Mouse (Mus musculus) lung, embryonic 15.5 days (tissue): ENCODE results near the gene Mlec. TPM values are rescaled to one million over a fixed set of nuclear protein-coding genes. Genes with fewer than 3 reads are reported as not detected.
"Not testable (repeated sequence)": the region's sequence is repeated elsewhere in the genome, so short reads cannot be mapped to it uniquely, and the experiment has no call there.

Experiments used
- ATAC-seq: fragments of 200-750 bp; cut with Nextera tagmentation; 2 replicates; pipeline ENCODE4 v1.8.0; 2017; ENCODE audit warnings: moderate number of reproducible peaks, borderline replicate concordance; ENCODE audit not compliant: low FRiP score, low TSS enrichment; ENCODE audit errors: extremely low read depth
- H3K27ac ChIP-seq: fragments of 300-500 bp; sonication (generic); 2 replicates; pipeline ENCODE4 v1.5.1; 2015; ENCODE audit warnings: moderate library complexity, mild to moderate bottlenecking, inconsistent platforms
- H3K27me3 ChIP-seq: fragments of 300-500 bp; sonication (generic); 2 replicates; pipeline ENCODE4 v1.6.1; 2015; ENCODE audit warnings: inconsistent platforms
- H3K36me3 ChIP-seq: fragments of 300-500 bp; sonication (generic); 2 replicates; pipeline ENCODE4 v1.6.1; 2015; ENCODE audit warnings: inconsistent platforms
- H3K4me1 ChIP-seq: fragments of 300-500 bp; sonication (generic); 2 replicates; pipeline ENCODE4 v1.6.1; 2015; ENCODE audit warnings: inconsistent platforms
- H3K4me2 ChIP-seq: fragments of 300-500 bp; sonication (generic); 2 replicates; pipeline ENCODE4 v1.6.1; 2015; ENCODE audit warnings: inconsistent platforms, mild to moderate bottlenecking, moderate library complexity
- H3K4me3 ChIP-seq: fragments of 300-500 bp; sonication (generic); 2 replicates; pipeline ENCODE4 v1.5.1; 2015; ENCODE audit warnings: mild to moderate bottlenecking, inconsistent platforms
- H3K9ac ChIP-seq: fragments of 300-500 bp; sonication (generic); 2 replicates; pipeline ENCODE4 v1.6.1; 2015; ENCODE audit warnings: inconsistent platforms
- H3K9me3 ChIP-seq: fragments of 300-500 bp; sonication (generic); 2 replicates; pipeline ENCODE4 v1.6.1; 2016; ENCODE audit warnings: inconsistent platforms
- WGBS: fragments of 180-500 bp; shearing (Covaris S2); methylation state at CpG from one replicate; pipeline ENCODE4 v1.1.7; 2015; 5-methylcytosine and 5-hydroxymethylcytosine counted together
- polyA plus RNA-seq: library from polyadenylated mRNA; unstranded; fragments of >200 nt; fragmentation: Nextera tagmentation; extraction: Ambion mirVana; gene quantifications from 2 replicates; pipeline ENCODE4 v1.2.1, GENCODE M21; 2015

Gene Mlec
- polyA plus RNA-seq, 1 experiment from 2014 or later = 77.0 TPM

DNA sequence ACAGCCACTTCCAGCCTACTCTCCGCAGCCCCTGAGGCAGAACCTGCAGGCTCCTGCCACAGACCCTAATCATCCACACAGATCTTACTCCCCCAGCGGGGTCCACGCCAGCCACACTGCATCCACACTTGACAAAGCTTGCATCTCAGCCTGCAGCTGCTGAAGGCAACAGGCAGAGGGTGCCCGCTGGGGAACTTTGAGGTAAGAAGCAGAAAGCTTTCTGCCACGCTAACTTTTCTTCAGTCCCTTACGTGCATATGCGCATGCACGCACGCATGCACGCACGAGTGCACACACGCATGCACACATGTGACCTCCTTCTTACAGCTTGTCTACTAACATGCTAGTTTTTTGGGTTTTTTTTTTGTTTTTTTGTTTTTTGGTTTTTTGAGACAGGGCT is 44.7 kb downstream of the Mlec start:
- Histone ChIP-seq H3K4me1 (peaks cover 1% of the 10 kb centered on the region; the same call in 1 of the 2 replicates), H3K9ac (no peak overlapping the region), H3K4me2 (no peak overlapping the region), H3K9me3 (no peaks in the 10 kb centered on the region), H3K4me3 (no peak overlapping the region), H3K36me3 (peaks cover 25% of the 10 kb centered on the region), H3K27ac (no peak overlapping the region), H3K27me3 (no peaks in the 10 kb centered on the region)
- ATAC-seq = no peak
- 95% methylated on average over 12 of the region's 12 CpGs for WGBS

DNA sequence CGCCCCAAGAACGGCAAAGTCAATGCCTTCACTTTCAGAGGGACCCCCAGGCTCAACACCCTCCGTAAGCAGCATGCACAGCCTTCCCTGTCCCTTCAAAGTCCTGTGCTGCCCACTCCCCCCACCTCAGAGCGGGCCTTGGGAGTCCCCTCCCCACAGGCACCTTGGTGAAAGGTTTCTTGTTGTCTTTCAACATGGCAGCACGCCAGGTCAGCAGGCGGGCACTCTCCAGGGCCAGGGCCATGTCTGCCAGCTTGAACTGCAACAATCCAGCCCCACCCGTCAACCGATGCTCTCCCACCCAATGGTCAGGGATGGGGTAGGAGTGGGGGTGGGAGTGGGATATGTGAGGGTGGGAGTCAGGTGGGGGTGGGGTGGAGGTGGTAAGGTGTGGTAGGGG is 46.8 kb downstream of the Mlec start:
- no peaks in the 10 kb centered on the region for H3K4me1 ChIP-seq
- no peak overlapping the region for H3K4me3 ChIP-seq
- H3K9me3 ChIP-seq = no peaks in the 10 kb centered on the region
- H3K36me3 ChIP-seq = peaks cover 19% of the 10 kb centered on the region
- no peak overlapping the region for H3K27ac ChIP-seq
- 88% methylated on average over 8 of the region's 8 CpGs for WGBS
- H3K9ac ChIP-seq = no peak overlapping the region
- ATAC-seq = no peak
- no peaks in the 10 kb centered on the region for H3K27me3 ChIP-seq
- H3K4me2 ChIP-seq = no peak overlapping the region

DNA sequence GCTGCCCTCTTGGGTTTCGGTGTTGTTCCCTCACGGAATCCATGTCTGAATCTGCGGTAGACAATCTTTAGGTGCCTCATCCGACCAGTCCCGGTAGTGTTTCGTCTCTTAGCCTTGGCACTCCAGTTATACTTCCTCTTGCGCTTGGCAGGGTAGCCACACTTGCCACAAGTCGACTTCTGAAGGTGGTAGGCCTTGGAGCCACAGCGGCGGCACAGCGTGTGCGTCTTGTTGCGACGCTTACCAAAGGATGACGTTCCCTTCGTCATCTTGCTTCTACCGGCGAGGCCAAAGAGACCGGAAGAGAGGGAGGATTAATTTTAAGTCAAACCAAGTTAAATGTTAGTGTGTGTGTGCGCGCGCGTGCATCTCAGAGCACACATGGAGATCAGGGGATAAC is 54.7 kb downstream of the Mlec start:
- peaks cover 30% of the 10 kb centered on the region for H3K36me3 ChIP-seq
- H3K9ac ChIP-seq, ATAC-seq, H3K4me1 ChIP-seq, H3K9me3 ChIP-seq, H3K4me3 ChIP-seq, H3K27me3 ChIP-seq, H3K27ac ChIP-seq, H3K4me2 ChIP-seq: not testable (repeated sequence)
- WGBS = 96% methylated on average over 23 of the region's 23 CpGs

DNA sequence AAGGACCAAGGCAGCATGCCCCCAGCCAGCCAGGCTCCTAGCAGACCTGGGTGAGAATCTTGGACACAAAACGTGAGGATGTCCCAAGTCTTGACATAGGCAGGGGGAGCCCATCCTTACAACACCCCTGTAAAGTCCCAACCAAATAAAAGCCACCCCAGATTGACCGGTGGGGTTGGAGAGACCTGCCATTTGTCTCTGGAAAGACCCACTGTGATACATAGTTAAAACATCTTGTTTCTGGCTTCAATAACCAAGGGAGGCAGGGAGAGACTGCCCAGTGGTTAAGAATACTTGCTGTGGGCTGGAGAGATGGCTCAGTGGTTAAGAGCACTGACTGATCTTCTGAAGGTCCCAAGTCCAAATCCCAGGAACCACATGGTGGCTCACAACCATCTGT is 55.7 kb downstream of the Mlec start:
- H3K36me3 ChIP-seq = peaks cover 39% of the 10 kb centered on the region
- 80% methylated on average over 2 of the region's 2 CpGs for WGBS

DNA sequence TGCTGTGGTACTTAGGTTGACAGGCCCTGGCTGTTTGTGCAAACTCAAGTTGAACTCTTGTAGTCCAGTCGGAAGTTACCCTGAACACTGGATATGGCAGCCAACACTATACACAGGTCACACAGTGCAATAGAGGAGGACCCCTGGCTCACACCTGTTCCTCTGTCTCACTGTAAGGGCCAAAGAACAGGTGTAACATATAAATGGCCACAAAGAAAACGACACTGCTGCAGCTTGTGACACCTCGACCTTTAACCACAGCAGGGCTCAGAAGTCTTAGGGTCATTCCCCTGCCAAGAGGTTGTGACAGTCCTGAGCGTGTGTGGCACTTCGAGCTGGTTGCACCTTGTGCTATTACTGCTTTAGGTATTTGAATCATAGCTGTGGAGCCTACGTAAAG is 57.5 kb downstream of the Mlec start:
- no peaks in the 10 kb centered on the region for H3K27me3 ChIP-seq
- WGBS = 74% methylated on average over 6 of the region's 6 CpGs
- H3K4me2 ChIP-seq = no peak overlapping the region
- H3K4me3 ChIP-seq = no peak overlapping the region
- H3K27ac ChIP-seq = no peak overlapping the region
- H3K4me1 ChIP-seq = no peaks in the 10 kb centered on the region
- H3K9me3 ChIP-seq = no peaks in the 10 kb centered on the region
- H3K36me3 ChIP-seq = peaks cover 52% of the 10 kb centered on the region
- H3K9ac ChIP-seq = no peak overlapping the region
- ATAC-seq = no peak

More for the DNA sequence above, 55.7 kb downstream of the Mlec start:
- H3K27ac ChIP-seq = no peak overlapping the region
- no peaks in the 10 kb centered on the region for H3K27me3 ChIP-seq
- ATAC-seq = no peak
- H3K9ac ChIP-seq = no peak overlapping the region
- H3K4me2 ChIP-seq = no peak overlapping the region
- H3K9me3 ChIP-seq = no peaks in the 10 kb centered on the region
- H3K4me1 ChIP-seq = no peaks in the 10 kb centered on the region
- no peak overlapping the region for H3K4me3 ChIP-seq

DNA sequence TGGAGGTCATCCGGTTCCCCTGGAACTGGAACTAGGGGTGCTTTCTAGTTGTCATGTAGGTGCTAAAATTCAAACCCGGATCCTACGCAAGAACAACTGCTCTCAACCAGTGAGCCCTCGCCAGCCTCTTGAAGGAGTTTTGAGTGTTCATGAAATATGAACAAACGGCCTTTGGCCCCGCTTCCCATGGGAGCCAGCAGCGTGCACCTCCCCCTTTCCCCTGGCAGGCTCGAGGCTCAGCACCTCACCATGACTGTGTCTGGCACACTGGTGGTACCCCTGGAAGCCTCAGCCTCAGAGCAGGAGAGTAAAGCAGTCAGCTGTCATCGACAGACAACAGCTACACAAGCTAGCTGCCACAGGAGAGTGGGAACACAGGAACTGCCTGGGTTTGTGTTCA is 58.0 kb downstream of the Mlec start:
- Histone ChIP-seq H3K27ac (no peak overlapping the region), H3K27me3 (no peaks in the 10 kb centered on the region), H3K4me3 (no peak overlapping the region), H3K9me3 (no peaks in the 10 kb centered on the region), H3K4me2 (no peak overlapping the region), H3K4me1 (no peaks in the 10 kb centered on the region), H3K36me3 (peaks cover 57% of the 10 kb centered on the region), H3K9ac (no peak overlapping the region)
- ATAC-seq = no peak
- WGBS = 64% methylated on average over 9 of the region's 9 CpGs

DNA sequence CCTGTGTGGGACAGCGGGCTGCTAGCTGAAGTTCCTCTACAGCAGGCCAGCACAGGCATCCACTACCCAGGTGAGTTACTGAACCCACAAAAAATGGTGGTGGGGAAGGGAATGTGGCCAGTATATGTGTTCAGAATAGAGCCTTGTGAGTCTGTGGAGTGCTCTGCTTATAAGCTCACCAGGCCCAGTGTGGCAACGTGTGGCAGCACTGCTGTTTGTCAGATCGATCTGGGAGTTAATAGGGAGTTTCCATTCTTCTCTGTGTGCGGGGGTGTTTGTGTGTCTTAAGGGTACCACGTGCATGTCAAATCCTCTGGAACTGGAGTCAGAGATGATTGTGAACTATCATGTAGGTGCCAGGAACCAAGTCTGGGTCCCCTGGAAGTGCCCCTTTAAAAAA is 58.4 kb downstream of the Mlec start:
- ATAC-seq = no peak
- no peak overlapping the region for H3K4me3 ChIP-seq
- H3K27me3 ChIP-seq = no peaks in the 10 kb centered on the region
- peaks cover 62% of the 10 kb centered on the region for H3K36me3 ChIP-seq
- H3K9ac ChIP-seq = no peak overlapping the region
- WGBS = 77% methylated on average over 5 of the region's 5 CpGs
- no peak overlapping the region for H3K27ac ChIP-seq
- no peaks in the 10 kb centered on the region for H3K4me1 ChIP-seq
- no peak overlapping the region for H3K4me2 ChIP-seq
- H3K9me3 ChIP-seq = no peaks in the 10 kb centered on the region

DNA sequence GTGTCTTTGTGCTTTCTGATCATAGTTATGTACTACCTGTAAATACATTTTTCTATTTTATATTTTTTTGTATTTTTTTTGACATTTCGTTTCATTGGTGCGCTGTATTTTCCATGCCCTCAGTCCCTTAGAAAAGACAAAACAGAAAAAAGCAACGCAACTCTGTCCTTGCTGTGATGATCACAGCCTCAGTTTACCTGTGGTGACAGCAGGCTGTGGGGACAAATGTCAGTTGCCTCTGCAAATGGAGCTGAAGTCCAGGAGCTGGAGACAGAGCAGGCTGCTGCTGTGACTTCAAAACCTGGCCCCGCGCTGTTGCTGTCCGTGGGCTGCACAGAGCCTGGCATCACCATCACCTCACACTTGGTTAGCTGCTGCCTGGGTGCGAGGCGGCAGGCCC is 59.8 kb downstream of the Mlec start, which contains the start of gene Gm10401:
TSS of gene Gm10401 (minus strand) at position 101 of the 400 bp plus-strand sequence.
- 93% methylated on average over 8 of the region's 8 CpGs for WGBS
- Histone ChIP-seq H3K4me2 (no peak within 1 kb of the TSS), H3K9ac (no peak within 1 kb of the TSS), H3K9me3 (no peaks in the 10 kb centered on the region), H3K4me1 (no peaks in the 10 kb centered on the region), H3K27ac (no peak within 1 kb of the TSS), H3K36me3 (peaks cover 69% of the 10 kb centered on the region), H3K4me3 (no peak within 1 kb of the TSS), H3K27me3 (no peaks in the 10 kb centered on the region)
- no peak for ATAC-seq

Other genes starting within 250 kb of the Mlec start
- gene Oasl1, start 234.9 kb downstream of the Mlec start, polyA plus RNA-seq = 0.70 and 1.2 TPM in 2 replicates
- 47.1 and 49.3 TPM in 2 replicates for gene 2210016L21Rik, start 216.0 kb downstream of the Mlec start, polyA plus RNA-seq
- gene Hnf1a, start 187.1 kb downstream of the Mlec start, polyA plus RNA-seq = 0.15 TPM in 1 of 2 replicates, not detected in the other
- 19.0 and 25.2 TPM in 2 replicates for gene Sppl3, start 147.0 kb downstream of the Mlec start, polyA plus RNA-seq
- 26.9 and 32.3 TPM in 2 replicates for gene Gm10401, start 59.9 kb downstream of the Mlec start, polyA plus RNA-seq
- gene Acads, start 38.8 kb downstream of the Mlec start, polyA plus RNA-seq = 76.3 and 76.4 TPM in 2 replicates
- 39.9 and 41.0 TPM in 2 replicates for gene Unc119b, start 23.2 kb downstream of the Mlec start, polyA plus RNA-seq
- 1.4 and 2.1 TPM in 2 replicates for gene Cabp1, start 36.2 kb upstream of the Mlec start, polyA plus RNA-seq
- 105 and 112 TPM in 2 replicates for gene Pop5, start 77.7 kb upstream of the Mlec start, polyA plus RNA-seq
- gene Rnf10, start 114.7 kb upstream of the Mlec start, polyA plus RNA-seq = 141 and 150 TPM in 2 replicates
- gene Coq5, start 121.5 kb upstream of the Mlec start, polyA plus RNA-seq = 37.6 and 40.4 TPM in 2 replicates
- 1,439 and 1,513 TPM in 2 replicates for gene Dynll1, start 142.8 kb upstream of the Mlec start, polyA plus RNA-seq
- 262 and 286 TPM in 2 replicates for gene Srsf9, start 169.0 kb upstream of the Mlec start, polyA plus RNA-seq
- 20.7 and 24.2 TPM in 2 replicates for gene Gatc, start 183.0 kb upstream of the Mlec start, polyA plus RNA-seq
- gene Triap1, start 183.0 kb upstream of the Mlec start, polyA plus RNA-seq = 65.4 and 66.0 TPM in 2 replicates
- 891 and 915 TPM in 2 replicates for gene Cox6a1, start 190.8 kb upstream of the Mlec start, polyA plus RNA-seq